Mouse (Mus musculus) kidney, adult 2 months (tissue): ENCODE measurements around the gene Cachd1. TPM values are rescaled to one million over a fixed set of nuclear protein-coding genes. Genes with fewer than 3 reads are reported as not detected.

Experiments used
- DNase-seq: peaks from one replicate; pipeline ENCODE4 v3.0.0; 2021
- H3K27ac ChIP-seq: fragments of 200-500 bp; 2 replicates; pipeline ENCODE4 v1.5.1; 2012; ENCODE audit warnings: low read depth, low read length, control low read depth, inconsistent platforms; ENCODE audit not compliant: insufficient read depth
- H3K27me3 ChIP-seq: fragments of 200-500 bp; replicated peaks from 2 replicates; pipeline ENCODE4 v1.6.1; 2012; ENCODE audit warnings: mild to moderate bottlenecking, moderate library complexity, low read length, inconsistent platforms; ENCODE audit not compliant: control insufficient read depth, insufficient read depth
- H3K36me3 ChIP-seq: fragments of 200-500 bp; 2 replicates; pipeline ENCODE4 v1.6.1; 2012; ENCODE audit warnings: mild to moderate bottlenecking, moderate library complexity, low read length, inconsistent platforms; ENCODE audit not compliant: control insufficient read depth, insufficient read depth
- H3K4me1 ChIP-seq: fragments of 200-500 bp; 2 replicates; pipeline ENCODE4 v1.6.1; 2011; ENCODE audit warnings: low read length; ENCODE audit not compliant: control insufficient read depth, insufficient read depth
- H3K4me3 ChIP-seq: fragments of 200-500 bp; 2 replicates; pipeline ENCODE4 v1.5.1; 2011; ENCODE audit warnings: mild to moderate bottlenecking, low read depth, low read length, control low read depth; ENCODE audit not compliant: insufficient read depth
- CTCF ChIP-seq: fragments of 200-500 bp; conservative IDR thresholded peaks from 2 replicates; pipeline ENCODE4 v1.5.1; 2011; ENCODE audit warnings: low read depth, mild to moderate bottlenecking, control low read depth, low read length, moderate library complexity, mixed read lengths; ENCODE audit not compliant: insufficient read depth, insufficient read length
- POLR2A ChIP-seq: fragments of 200-500 bp; IDR thresholded peaks from one replicate; pipeline ENCODE4 v1.6.1; 2011; ENCODE audit warnings: low read depth, low read length, control low read depth
- WGBS: fragments of 180-500 bp; shearing (Covaris S2); methylation state at CpG from one replicate; pipeline ENCODE4 v1.1.7; 2018; 5-methylcytosine and 5-hydroxymethylcytosine counted together
- polyA plus RNA-seq: library from polyadenylated mRNA; depleted of rRNA; stranded (reverse); fragments of >200 nt; gene quantifications from 2 replicates; pipeline ENCODE4 v1.2.3, GENCODE M21; 2012

Gene Cachd1
- polyA plus RNA-seq, 1 experiment, result 69.3 TPM

GRCm38 (mm10) chr4:101000622-101001021 lies 224.1 kb downstream of the Cachd1 start:
- no peak for DNase-seq
- 97% methylated on average over 3 of the region's 3 CpGs for WGBS
- H3K36me3 ChIP-seq, result no peaks in the 10 kb centered on the region; the same call in 1 of the 2 replicates
- H3K27me3 ChIP-seq, result no peaks in the 10 kb centered on the region
- TF ChIP-seq POLR2A (no peak), CTCF (no peak)
- H3K4me1 ChIP-seq, result no peaks in the 10 kb centered on the region
- H3K4me3 ChIP-seq, result no peak overlapping the region
- no peak overlapping the region for H3K27ac ChIP-seq

GRCm38 (mm10) chr4:101001073-101001472 lies 224.6 kb downstream of the Cachd1 start:
- Histone ChIP-seq H3K4me3 (no peak overlapping the region), H3K36me3 (no peaks in the 10 kb centered on the region; the same call in 1 of the 2 replicates), H3K4me1 (no peaks in the 10 kb centered on the region), H3K27me3 (no peaks in the 10 kb centered on the region), H3K27ac (no peak overlapping the region)
- DNase-seq, result no peak
- 84% methylated on average over 6 of the region's 6 CpGs for WGBS
- no peak for TF ChIP-seq CTCF
- TF ChIP-seq POLR2A, result no peak

DNA sequence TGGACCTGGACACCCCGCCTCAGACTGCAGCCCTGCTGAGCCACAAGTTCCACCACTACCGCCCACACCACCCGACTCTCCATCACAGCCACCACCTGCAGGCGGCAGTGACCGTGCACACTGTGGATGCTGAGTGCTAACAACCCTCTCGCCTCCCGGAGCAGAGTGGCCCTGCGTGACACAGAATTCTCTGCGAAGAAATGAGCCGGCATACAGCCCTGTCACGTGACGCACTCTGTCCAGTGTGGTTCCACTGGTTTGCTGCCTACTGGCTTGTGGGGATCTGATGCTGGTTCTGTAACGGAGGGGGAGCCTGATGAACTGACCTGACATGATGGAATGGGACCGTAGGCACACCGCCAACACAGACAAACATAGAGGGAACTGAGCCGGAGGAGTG lies 226.5 kb downstream of the Cachd1 start:
- no peaks in the 10 kb centered on the region; the same call in 1 of the 2 replicates for H3K36me3 ChIP-seq
- 91% methylated on average over 16 of the region's 16 CpGs for WGBS
- TF ChIP-seq POLR2A, result no peak
- no peak for TF ChIP-seq CTCF

GRCm38 (mm10) chr4:101008362-101008769 lies 231.9 kb downstream of the Cachd1 start:
- TF ChIP-seq CTCF (no peak), POLR2A (no peak)
- H3K27ac ChIP-seq, result no peak overlapping the region
- H3K27me3 ChIP-seq, result no peaks in the 10 kb centered on the region
- H3K4me3 ChIP-seq, result no peak overlapping the region
- no peaks in the 10 kb centered on the region for H3K36me3 ChIP-seq
- H3K4me1 ChIP-seq, result no peaks in the 10 kb centered on the region
- DNase-seq, result no peak
- 59% methylated on average over 5 of the region's 5 CpGs for WGBS

More for the DNA sequence above, 226.5 kb downstream of the Cachd1 start:
- no peak for DNase-seq
- Histone ChIP-seq H3K27me3 (no peaks in the 10 kb centered on the region), H3K27ac (no peak overlapping the region), H3K4me1 (no peaks in the 10 kb centered on the region), H3K4me3 (no peak overlapping the region)

DNA sequence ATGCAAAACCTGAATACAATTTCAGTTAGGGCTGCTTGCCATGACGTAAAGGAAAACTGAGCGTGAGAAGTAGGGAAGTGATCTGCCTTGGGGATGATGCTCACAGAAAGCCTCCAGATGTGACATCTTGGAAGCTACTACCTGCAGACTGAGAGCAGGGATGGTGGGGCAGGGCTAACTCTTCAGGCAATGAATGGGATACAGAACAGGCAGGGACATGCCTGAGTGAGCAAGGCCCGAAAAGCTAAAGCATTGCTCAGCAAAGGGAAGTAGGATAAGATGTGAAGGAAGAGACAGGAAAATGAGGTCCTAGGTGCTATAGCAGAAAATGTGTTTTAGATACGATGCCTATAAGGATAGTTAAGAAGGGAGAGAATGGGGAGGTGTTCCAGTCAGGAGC lies 232.6 kb downstream of the Cachd1 start:
- Histone ChIP-seq H3K27me3 (no peaks in the 10 kb centered on the region), H3K27ac (no peak overlapping the region), H3K4me1 (no peaks in the 10 kb centered on the region), H3K36me3 (no peaks in the 10 kb centered on the region), H3K4me3 (no peak overlapping the region)
- no peak for DNase-seq
- WGBS, result 70% methylated on average over 4 of the region's 4 CpGs
- no peak for TF ChIP-seq POLR2A
- TF ChIP-seq CTCF, result no peak

GRCm38 (mm10) chr4:101017806-101018205 lies 241.3 kb downstream of the Cachd1 start:
- TF ChIP-seq POLR2A (no peak), CTCF (no peak)
- DNase-seq, result no peak
- H3K4me3 ChIP-seq, result no peak overlapping the region
- H3K27me3 ChIP-seq, result no peaks in the 10 kb centered on the region
- 84% methylated on average over 4 of the region's 4 CpGs for WGBS
- H3K27ac ChIP-seq, result no peak overlapping the region
- no peaks in the 10 kb centered on the region for H3K4me1 ChIP-seq
- no peaks in the 10 kb centered on the region for H3K36me3 ChIP-seq

- TF ChIP-seq CTCF (no peak), POLR2A (no peak)
- H3K27ac ChIP-seq, result no peak within 1 kb of the TSS
- no peaks in the 10 kb centered on the region for H3K27me3 ChIP-seq
- no peak within 1 kb of the TSS for H3K4me3 ChIP-seq
- H3K36me3 ChIP-seq, result no peaks in the 10 kb centered on the region
- no peaks in the 10 kb centered on the region for H3K4me1 ChIP-seq
- no peak for DNase-seq
- WGBS, result 80% methylated on average over 4 of the region's 4 CpGs
These were observed 244.1 kb downstream of the Cachd1 start, which contains the start of gene Gm10577 for GRCm38 (mm10) chr4:101020596-101020995. Gene Gm10577 (minus strand): TSS chr4:101020696.
